Comparison of ENCODE assay signal across 18 mouse cellular contexts in genomic region chr2:75158581-75158980, GRCm38 (mm10).
DNase-seq lines count a peak whose midpoint lies in the region; ATAC-seq and TF ChIP-seq lines count a peak whose summit lies in the region.
"Had no signal": no experiment of that assay in that cellular context is flagged by ENCODE, and none has a peak within 500 bp of the region (broad histone marks: within the 10 kb centered on the region; RNA-seq: fewer than 3 reads in every experiment).

No protein-coding gene starts in this region.

- H3K27ac ChIP-seq in kidney, embryonic 15.5 days: peak overlapping the region; percentile 41; the same call in 1 of the 2 replicates
- H3K27ac ChIP-seq in kidney, adult 2 months (ENCODE audit: insufficient read depth, low read depth, low read length): no peak overlapping the region
- H3K27ac ChIP-seq: embryonic facial prominence, embryonic 12.5 days; forebrain, embryonic 15.5 days; hindbrain, postnatal 0 days; midbrain, embryonic 10.5 days had no signal

- TF ChIP-seq POLR2A in kidney, adult 2 months (IDR thresholded peaks at IDR 0.05; ENCODE audit: low read depth, low read length): no peak

- peaks cover 16% of the 10 kb centered on the region for H3K4me1 ChIP-seq in kidney, embryonic 15.5 days
- no peaks in the 10 kb centered on the region for H3K4me1 ChIP-seq in kidney, adult 2 months (ENCODE audit: control insufficient read depth, insufficient read depth, low read length)
- H3K4me1 ChIP-seq: embryonic facial prominence, embryonic 12.5 days; forebrain, embryonic 15.5 days; midbrain, embryonic 10.5 days had no signal

- H3K27me3 ChIP-seq in kidney, embryonic 15.5 days: no peaks in the 10 kb centered on the region; the same call in 1 of the 2 replicates
- H3K27me3 ChIP-seq in kidney, adult 2 months (replicated peaks; ENCODE audit: control insufficient read depth, insufficient read depth, low read length): no peaks in the 10 kb centered on the region
- H3K27me3 ChIP-seq: embryonic facial prominence, embryonic 12.5 days; forebrain, embryonic 15.5 days had no signal

- no peak for DNase-seq in kidney, adult 2 months
- peak; percentile 29 for DNase-seq in lung, postnatal 10 days
- DNase-seq in lung, postnatal 25 days (ENCODE audit: low spot score): no peak
- DNase-seq in heart, postnatal 10 days: peak; percentile 62 to 69
- peak; percentile 21 for DNase-seq in skeletal muscle tissue, adult 2 months (ENCODE audit: low read depth, low spot score)
- DNase-seq in urinary bladder, postnatal 25 days (ENCODE audit: low spot score): no peak
- no peak for DNase-seq in embryo, embryonic 10 days (ENCODE audit: low spot score)
- DNase-seq: adrenal gland, postnatal 10 days; cerebellum, adult 18-20 months; left cerebral cortex, postnatal 4 days; right cerebral cortex, adult 18-20 months; thymus, postnatal 25 days had no signal

- H3K4me2 ChIP-seq in kidney, embryonic 15.5 days: no peak overlapping the region
- H3K4me2 ChIP-seq: embryonic facial prominence, embryonic 12.5 days; forebrain, embryonic 15.5 days; liver, embryonic 11.5 days had no signal

- no peaks in the 10 kb centered on the region for H3K36me3 ChIP-seq in kidney, embryonic 15.5 days
- H3K36me3 ChIP-seq in kidney, adult 2 months (ENCODE audit: control insufficient read depth, insufficient read depth, low read length): no peaks in the 10 kb centered on the region
- H3K36me3 ChIP-seq: embryonic facial prominence, embryonic 12.5 days; forebrain, embryonic 15.5 days; midbrain, embryonic 10.5 days had no signal

- ATAC-seq in kidney, embryonic 15.5 days (replicated peaks; ENCODE audit: low FRiP score): no peak
- ATAC-seq: forebrain, embryonic 15.5 days; hindbrain, postnatal 0 days had no signal

- H3K4me3 ChIP-seq in kidney, embryonic 15.5 days (replicated peaks): no peak overlapping the region
- no peak overlapping the region for H3K4me3 ChIP-seq in kidney, adult 2 months (ENCODE audit: insufficient read depth, low read depth, low read length)
- H3K4me3 ChIP-seq: embryonic facial prominence, embryonic 12.5 days; forebrain, embryonic 15.5 days; midbrain, embryonic 10.5 days had no signal

- intact Hi-C loops in heart, postnatal 10 days (cut with DNase I): no loop called here

- no peak overlapping the region for H3K9ac ChIP-seq in kidney, embryonic 15.5 days
- H3K9ac ChIP-seq: embryonic facial prominence, embryonic 12.5 days; forebrain, embryonic 15.5 days had no signal

- H3K9me3 ChIP-seq in kidney, embryonic 15.5 days (replicated peaks): no peaks in the 10 kb centered on the region
- H3K9me3 ChIP-seq: embryonic facial prominence, embryonic 12.5 days; forebrain, embryonic 15.5 days; midbrain, embryonic 10.5 days had no signal

- WGBS in kidney, embryonic 15.5 days: 72% methylated on average over 3 of the region's 3 CpGs
- 76% methylated on average over 3 of the region's 3 CpGs for WGBS in kidney, adult 2 months

- no peak for TF ChIP-seq CTCF in kidney, adult 2 months (conservative IDR thresholded peaks at IDR 0.05; ENCODE audit: insufficient read depth, insufficient read length, low read depth, low read length)

Comparison
In these comparisons a context has a peak if more than half of its experiments do, and no peak if none do; other contexts are left out.
1. DNase-seq: peak in lung, postnatal 10 days (single experiment), heart, postnatal 10 days (2 of 2) and skeletal muscle tissue, adult 2 months (single experiment); none in kidney, adult 2 months (single experiment), lung, postnatal 25 days (single experiment), urinary bladder, postnatal 25 days (single experiment) and embryo, embryonic 10 days (single experiment).